Mouse (Mus musculus): Measurements from ENCODE around the gene Dnajb5.

The Dnajb5 gene

GRCm38 (mm10) chr4:42949676-42950051, at the start of gene Dnajb5:
Gene Dnajb5, plus strand, starts transcription at chr4:42949814.
- peak; percentile 98 for DNase-seq

GRCm38 (mm10) chr4:42900878-42901277, 48.7 kb upstream of the Dnajb5 start:
- no peak for DNase-seq

- DNase-seq = no peak
Observed at GRCm38 (mm10) chr4:42902174-42902573, 47.4 kb upstream of the Dnajb5 start.

DNA sequence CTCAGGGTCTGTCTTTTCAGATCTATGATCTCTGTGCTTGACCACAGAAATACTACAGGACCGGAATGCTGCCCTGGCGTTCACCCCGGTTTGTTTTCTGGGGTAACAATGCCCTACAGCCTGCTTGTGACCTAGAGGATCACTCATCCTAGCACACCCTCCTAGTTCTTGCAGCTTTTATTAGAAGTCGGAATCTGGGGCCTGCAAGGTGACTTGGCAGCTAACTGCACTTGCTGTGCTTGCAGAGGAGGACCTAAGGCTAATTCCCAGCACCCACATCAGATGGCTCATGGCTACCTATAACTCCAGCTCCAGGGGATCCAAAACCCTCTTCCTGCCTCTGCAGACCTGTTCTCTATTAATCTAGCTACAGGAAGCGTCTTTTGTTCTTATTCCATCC, 46.9 kb upstream of the Dnajb5 start:
- DNase-seq = no peak

- no peak for DNase-seq
Observed at GRCm38 (mm10) chr4:42903942-42904341, 45.7 kb upstream of the Dnajb5 start.

DNA sequence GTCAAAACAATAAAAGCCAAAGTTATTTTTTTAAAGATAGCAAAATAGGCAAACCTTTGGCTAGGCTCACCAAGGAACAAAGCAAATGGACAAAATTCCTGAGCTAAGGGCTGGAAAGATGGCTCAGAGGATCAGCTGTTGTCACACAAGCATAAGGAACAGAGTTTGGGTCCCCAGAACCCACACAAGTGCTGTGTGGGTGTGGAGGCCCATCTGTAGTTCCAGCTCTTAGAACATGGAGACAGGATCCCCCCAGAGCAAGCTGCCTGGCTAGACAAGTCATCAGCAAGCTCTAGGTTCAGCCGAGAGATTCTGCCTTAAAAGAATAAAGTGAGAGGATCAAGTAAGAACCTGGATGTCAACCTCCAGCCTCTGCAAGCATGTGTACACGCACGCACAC, 45.1 kb upstream of the Dnajb5 start:
- no peak for DNase-seq

DNA sequence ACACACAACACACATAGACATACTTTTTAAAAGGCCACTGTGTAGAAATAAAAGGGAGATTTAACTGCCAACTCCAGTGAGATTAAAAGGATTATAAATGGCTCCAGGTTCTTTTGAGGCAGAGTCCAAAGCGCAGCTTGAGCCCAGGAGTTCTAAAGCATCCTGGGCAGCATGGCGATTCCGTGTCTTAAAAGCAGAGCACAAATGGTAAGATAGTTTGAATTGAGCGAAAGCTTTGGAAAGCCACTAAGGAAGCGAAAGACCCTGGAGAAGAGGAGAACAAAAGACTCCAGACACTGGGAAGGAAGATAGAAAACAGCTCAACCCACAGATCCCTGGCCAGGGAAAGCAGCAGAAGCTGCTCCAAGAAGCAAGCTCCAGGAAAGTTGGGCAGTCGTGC, 44.6 kb upstream of the Dnajb5 start:
- DNase-seq = no peak

- DNase-seq = no peak
Observed at GRCm38 (mm10) chr4:42913391-42913790, 36.2 kb upstream of the Dnajb5 start.

DNA sequence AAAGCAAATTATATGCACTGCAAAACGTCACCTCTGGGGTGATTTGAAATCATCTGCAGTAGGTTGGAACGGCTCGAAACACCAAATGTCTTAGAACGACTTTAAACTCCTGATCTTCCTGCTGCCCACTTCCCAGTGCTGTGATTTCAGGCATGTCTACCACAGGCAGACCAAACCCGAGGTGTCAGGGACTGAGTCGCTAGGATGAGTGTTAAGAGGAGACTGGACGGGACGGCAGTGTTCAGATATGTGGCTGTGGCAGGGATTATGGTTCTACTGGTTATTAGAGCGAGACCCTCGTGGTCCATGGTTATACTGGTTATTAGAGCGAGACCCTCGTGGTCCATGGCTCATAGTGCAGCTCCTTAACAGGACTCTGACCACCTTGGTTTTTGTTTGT, 34.3 kb upstream of the Dnajb5 start:
- no peak for DNase-seq

DNA sequence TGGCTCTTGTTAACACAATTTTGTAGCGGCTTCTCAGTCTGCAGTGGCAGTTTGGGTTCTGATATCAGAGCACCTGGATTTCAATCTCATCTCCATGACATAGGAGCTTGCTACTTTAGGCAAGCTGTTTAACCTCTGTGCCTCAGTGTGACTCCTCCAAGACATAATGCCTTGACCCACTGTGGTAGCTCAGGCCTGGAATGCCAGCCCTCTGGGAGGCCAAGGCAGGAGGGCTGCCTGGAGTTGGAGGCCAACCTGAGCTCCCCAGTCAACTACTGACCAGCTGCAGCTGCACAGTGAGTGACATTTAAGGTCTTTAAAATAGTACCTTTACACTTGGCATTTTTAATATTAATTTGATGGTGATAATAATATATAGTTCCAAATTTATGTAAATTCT, 33.6 kb upstream of the Dnajb5 start:
- no peak for DNase-seq

- peak; percentile 45 for DNase-seq
Observed at GRCm38 (mm10) chr4:42916617-42917401, 32.8 kb upstream of the Dnajb5 start, which contains the start of gene Phf24. Gene Phf24, plus strand, starts transcription at chr4:42916660.

DNA sequence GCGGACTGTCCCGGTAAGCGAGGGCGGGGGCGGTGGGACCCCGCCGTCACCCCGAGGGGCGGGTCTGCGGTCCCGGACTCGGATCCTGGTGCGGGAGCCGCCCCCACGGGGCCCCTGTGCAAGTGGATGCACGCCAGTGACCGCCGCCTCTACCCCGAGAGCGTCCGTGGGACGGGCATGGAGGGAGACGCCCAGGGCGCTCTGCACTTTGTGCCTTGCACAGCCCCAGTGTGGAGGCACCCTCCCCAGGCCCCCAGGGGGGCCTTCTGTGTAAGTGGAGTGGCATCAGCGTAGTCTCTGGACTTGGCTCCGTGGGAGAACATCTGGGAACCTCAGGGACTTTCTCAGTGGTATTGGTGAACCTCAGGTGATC, 32.2 kb upstream of the Dnajb5 start:
- no peak for DNase-seq

GRCm38 (mm10) chr4:42920726-42921125, 28.9 kb upstream of the Dnajb5 start:
- DNase-seq = no peak

DNA sequence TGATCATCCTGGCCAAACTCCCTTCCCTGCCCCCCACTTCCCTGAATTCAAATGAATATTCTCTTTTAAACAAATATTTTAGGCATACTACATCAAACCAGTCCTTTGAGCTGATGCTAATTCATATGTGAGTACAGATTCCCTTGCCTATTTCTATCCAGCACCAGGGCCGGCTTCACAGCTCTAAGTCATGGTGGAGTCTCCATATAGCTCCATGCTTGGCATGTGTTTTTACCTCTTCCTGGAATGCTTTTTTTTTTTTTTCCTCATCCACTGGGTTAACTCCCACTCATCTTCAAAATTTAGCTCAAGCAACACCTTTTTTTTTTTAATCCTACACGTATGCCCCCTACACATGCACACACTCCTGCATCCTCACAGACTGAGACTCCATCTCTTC, 28.1 kb upstream of the Dnajb5 start:
- DNase-seq = no peak

DNA sequence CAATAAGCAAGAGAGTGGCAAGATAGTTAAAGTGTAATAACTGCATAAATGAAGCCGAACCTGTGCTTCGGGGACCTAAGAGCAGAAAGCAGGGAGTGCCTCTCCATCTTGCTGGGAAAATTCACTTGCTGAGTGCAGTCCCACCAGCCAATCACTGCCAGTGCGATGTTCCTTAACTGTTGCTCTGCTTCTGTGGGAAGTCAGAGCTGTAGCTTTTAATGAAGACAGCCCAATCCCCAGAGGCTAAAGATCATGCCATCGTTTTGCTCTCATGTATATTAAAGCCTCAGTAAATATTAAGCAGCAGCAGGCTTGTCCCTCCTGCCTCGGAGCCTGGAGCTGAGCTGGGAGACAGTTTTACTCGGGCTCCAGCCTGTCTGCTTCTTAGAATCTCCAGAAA, 27.6 kb upstream of the Dnajb5 start:
- DNase-seq = no peak

- no peak for DNase-seq
Observed at GRCm38 (mm10) chr4:42922461-42922860, 27.2 kb upstream of the Dnajb5 start.

- DNase-seq = no peak
Observed at GRCm38 (mm10) chr4:42924095-42924710, 25.4 kb upstream of the Dnajb5 start.

DNA sequence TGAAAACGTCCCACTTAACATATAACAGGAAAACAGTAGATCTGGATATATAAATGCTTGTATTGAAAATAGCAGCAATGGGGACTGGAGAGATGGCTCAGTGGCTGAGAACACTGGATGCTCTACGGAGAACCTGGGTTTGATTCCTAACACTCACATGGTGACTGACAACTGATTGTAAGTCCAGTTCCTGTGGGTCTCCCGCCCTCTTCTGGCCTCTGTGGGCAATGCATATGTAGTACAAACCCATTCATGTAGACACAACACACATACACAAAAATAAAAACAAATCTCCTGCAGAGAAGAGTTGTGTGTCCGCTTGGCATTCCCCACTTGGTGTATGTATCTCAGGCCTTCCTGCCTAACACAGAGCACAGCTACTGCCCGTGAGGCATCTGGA, 21.4 kb upstream of the Dnajb5 start:
- no peak for DNase-seq

- no peak for DNase-seq
Observed at GRCm38 (mm10) chr4:42928952-42929351, 20.7 kb upstream of the Dnajb5 start.

- DNase-seq = peak; percentile 28
Observed at GRCm38 (mm10) chr4:42932229-42932969, 17.2 kb upstream of the Dnajb5 start.

GRCm38 (mm10) chr4:42933630-42934029, 16.0 kb upstream of the Dnajb5 start:
- peak; percentile 73 for DNase-seq

DNA sequence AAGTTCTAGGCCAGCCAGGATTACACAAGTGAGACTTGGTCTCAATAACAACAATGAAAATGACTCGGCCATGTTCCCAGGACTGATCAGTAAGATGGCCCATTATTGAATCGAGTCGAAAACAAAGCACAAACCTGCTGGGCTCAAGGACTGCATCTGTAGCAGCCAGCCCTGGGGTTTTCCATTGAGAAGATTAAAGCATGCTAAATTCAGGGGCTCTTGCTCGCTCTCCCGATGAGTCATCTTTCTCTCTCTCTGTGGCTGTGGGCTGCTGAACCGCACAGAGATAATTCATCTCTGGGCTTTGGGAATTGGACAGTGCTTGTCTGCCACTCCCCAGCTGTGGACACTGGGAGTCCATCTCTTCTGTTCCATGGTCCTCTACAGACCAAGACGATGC, 8.2 kb upstream of the Dnajb5 start:
- DNase-seq = no peak

DNA sequence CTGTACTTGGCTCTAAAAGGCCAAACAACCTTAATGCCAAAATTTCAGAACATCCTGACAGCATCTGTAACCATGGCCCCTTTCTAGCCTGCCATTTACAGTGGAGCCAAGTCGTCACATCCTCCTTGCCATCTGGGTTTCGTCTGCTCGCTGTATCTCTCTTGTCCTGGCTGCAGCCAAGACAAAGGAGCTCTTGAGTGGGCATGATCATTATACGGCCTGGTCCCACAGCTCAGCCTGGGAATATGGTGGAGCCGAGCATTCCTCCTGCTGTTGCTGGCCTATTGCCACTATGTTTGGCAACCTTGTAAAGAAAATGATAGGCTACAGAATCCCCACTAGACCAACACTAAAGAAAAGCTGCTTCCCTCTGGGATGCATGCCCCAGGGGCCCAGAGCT, 6.3 kb upstream of the Dnajb5 start:
- DNase-seq = no peak

DNA sequence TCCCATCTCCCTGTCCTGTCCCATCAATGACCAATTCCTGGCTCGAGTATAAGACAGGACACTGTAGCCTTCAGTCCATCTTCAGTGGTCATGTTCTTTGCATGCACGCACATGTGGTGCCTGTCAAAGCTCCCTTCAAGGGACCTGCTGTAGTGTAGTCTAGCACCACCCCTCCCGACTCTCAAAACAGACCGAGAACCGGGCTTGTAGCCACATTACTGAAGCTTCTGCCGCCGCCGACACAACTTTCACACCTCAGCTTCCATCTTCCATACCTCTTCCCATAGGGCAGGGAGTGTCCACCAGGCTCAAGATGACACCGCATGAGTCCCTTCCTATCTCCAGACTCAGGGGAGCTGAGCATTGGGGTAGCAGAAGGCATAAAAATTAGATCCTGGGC, 5.4 kb upstream of the Dnajb5 start:
- no peak for DNase-seq

Measured in kidney, postnatal 14 days (tissue).